Mouse (Mus musculus): Measurements from ENCODE around the gene Cdcp1. TPM values are rescaled to one million over a fixed set of nuclear protein-coding genes. Genes with fewer than 3 reads are reported as not detected.

The Cdcp1 gene
- total RNA-seq, 2 experiments from 2014 or later, result 0.08 TPM

DNA sequence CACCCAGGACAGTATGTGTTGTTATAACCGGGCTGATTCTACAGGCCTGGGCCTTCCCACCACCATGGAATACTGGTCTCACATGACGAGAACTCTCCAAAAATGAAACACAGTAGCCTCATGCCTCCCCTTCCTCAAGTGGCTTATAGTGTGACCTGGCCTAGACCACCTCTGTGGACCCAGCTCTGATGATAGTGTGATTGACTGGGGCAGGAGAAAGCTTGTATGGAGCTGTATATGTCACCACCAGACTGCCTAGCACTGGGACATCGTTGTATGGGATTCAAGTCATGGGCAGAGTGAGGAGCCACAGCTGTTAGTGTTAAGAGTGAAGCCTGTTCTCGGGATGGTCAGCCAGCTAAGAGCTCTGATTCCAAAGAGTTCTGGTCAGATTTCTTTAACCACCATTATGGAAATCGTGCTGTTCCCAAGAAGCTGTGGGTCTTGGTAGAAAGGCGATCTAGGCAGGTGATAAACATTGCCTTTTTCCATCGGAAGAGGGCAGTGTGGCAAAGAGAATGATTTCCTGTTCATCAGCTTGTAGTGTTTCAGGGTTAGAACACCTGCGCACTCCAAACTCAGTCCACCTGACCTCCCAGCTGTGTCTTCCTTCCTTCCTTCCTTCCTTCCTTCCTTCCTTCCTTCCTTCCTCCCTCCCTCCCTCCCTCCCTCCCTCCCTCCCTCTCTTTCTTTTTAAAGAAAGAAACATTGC is 57.6 kb downstream of the Cdcp1 start:
- intact Hi-C loops (cut with DNase I), result loop anchor here (5.0 kb wide), 2 partner anchors 284 to 364 kb away; no protein-coding TSS in a partner anchor
- no peak for DNase-seq (ENCODE audit: low spot score)

- intact Hi-C loops (cut with DNase I), result loop anchor here (5.0 kb wide), 2 partner anchors 285 to 365 kb away; no protein-coding TSS in a partner anchor
- DNase-seq (ENCODE audit: low spot score), result peak; percentile 27
Observed at GRCm38 (mm10) chr9:123157699-123158098, 58.1 kb downstream of the Cdcp1 start.

DNA sequence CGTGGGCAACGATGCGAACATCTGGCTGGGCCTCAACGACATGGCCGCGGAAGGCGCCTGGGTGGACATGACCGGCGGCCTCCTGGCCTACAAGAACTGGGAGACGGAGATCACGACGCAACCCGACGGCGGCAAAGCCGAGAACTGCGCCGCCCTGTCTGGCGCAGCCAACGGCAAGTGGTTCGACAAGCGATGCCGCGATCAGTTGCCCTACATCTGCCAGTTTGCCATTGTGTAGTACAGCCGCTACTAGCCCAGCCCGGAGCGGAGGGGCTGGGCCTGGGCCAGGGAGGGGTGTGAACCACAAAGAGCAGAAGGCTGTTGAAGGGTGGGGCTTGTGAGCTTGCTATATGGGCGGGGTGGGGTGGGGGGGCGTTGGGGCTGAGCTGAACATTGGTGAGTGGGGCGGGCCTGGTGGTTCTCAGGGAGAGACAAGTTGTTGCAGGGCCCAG is 58.9 kb downstream of the Cdcp1 start:
- peak; percentile 66 for DNase-seq (ENCODE audit: low spot score)
- intact Hi-C loops (cut with DNase I), result loop anchor here (5.0 kb wide), 2 partner anchors 285 to 365 kb away; no protein-coding TSS in a partner anchor

DNA sequence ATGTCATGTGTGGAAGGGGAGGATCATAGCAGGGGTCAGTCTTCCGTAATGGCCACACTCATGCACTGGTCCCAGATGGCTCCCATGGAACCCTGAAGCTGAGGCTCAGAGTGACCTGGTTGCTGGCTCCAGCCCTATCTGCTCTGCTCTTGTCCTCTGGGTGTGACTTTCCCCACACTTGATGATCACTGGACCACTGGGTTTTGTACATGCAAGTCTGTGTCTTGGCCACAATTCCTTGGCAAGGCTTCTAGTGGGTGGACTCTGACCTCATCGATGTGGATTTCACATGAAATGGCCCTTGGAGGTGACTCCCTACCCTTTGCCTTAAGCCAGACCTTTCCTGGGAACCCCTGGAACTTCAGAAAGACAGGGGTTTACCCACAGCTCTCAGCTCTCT is 62.7 kb downstream of the Cdcp1 start:
- intact Hi-C loops (cut with DNase I), result no loop called here

DNA sequence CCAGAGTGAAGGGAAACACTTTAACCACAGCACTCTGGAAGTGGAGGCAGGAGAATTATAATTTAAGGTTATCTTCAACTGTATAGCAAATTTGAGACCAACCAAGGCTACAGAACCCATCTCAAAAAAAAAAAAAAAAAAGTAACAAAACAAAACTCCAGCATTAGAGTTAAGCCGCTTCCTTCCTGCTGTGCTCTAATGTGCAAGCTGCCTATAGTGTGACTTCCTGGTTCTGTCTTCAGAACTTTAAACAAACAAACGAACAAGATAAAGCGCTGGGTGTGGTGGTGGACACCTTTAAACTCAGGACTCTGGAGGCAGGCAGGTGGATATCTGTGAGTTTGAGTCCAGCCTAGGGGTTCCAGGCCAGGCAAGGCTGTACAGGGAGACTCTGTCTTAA is 63.8 kb downstream of the Cdcp1 start:
- intact Hi-C loops (cut with DNase I), result no loop called here
- DNase-seq (ENCODE audit: low spot score), result no peak

More for the DNA sequence above, 62.7 kb downstream of the Cdcp1 start:
- DNase-seq (ENCODE audit: low spot score), result peak; percentile 53

DNA sequence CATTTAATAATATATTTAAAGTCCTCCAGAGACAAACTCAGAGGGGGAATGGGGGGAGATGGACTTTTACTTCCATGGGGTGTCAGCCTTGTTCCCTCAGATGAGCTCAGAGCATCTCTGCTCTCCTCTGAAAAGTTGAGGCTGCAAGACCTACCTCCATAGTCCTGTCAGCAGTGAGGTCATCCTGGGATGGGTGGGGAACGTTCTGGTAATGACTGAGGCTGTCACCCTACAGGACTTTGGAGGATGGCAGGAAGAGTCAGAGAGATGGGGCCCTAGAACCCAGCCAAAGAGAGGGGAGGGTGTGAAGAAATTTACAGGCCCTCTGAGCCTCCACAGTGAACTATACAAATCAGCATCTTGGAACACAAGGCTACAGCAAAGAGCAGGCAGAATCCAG is 64.3 kb downstream of the Cdcp1 start:
- intact Hi-C loops (cut with DNase I), result no loop called here
- DNase-seq (ENCODE audit: low spot score), result no peak

GRCm38 (mm10) chr9:123150241-123151020 is 65.4 kb downstream of the Cdcp1 start, which contains the start of gene Clec3b:
Clec3b (plus strand) TSS chr9:123150946.
- peak; percentile 49 for DNase-seq (ENCODE audit: low spot score)
- intact Hi-C loops (cut with DNase I), result no loop called here

DNA sequence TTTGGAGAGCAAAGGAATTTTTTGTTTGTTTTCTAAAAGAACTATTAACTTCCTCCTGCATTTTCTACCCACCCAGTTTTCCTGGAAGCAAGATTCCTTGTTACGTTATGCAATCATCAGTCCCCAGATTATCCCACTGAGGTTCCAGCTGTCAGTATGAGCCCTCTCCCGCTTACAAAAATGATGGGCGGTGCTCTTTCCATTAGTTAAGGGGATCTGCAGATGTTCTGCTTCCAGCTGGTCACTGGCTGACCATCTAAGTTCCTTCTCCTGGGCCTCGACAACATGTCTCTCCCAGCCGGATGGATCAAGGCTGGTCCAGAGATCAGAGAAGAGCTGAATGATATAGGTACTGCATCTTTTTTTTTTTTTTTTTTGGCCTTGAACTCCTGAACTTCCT is 67.4 kb downstream of the Cdcp1 start:
- intact Hi-C loops (cut with DNase I), result no loop called here
- DNase-seq (ENCODE audit: low spot score), result peak; percentile 61

GRCm38 (mm10) chr9:123139887-123140614 is 75.8 kb downstream of the Cdcp1 start:
- DNase-seq (ENCODE audit: low spot score), result no peak
- intact Hi-C loops (cut with DNase I), result no loop called here

DNA sequence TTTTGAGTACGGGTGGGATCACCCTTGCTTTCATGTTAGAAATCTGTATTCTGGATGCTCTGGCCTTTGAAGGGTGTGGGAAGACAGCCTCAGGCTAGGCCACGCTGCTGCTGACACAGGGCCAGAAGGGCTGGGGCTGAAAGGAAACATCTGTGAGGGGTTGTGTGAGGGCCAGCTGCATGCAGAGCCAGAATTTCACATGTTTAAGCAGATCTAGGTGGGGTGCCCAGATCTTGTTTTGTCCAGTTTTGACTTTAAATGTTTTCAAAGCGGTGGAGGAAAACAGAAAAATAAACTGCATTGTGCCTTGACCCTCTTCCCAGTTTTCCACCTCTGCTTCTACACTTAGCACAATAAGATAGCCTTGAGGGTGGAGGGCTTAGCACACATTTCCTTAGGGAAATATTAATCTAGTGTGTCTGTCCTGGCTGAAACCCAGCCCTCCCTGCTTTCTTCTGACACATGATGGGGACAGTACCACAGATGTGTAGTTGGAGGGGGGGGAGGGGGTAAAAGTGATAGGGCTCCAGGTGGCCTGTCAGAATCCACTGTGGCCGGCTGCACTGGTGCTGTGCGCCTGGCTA is 76.9 kb downstream of the Cdcp1 start:
- intact Hi-C loops (cut with DNase I), result no loop called here
- peak; percentile 71 for DNase-seq (ENCODE audit: low spot score)

DNA sequence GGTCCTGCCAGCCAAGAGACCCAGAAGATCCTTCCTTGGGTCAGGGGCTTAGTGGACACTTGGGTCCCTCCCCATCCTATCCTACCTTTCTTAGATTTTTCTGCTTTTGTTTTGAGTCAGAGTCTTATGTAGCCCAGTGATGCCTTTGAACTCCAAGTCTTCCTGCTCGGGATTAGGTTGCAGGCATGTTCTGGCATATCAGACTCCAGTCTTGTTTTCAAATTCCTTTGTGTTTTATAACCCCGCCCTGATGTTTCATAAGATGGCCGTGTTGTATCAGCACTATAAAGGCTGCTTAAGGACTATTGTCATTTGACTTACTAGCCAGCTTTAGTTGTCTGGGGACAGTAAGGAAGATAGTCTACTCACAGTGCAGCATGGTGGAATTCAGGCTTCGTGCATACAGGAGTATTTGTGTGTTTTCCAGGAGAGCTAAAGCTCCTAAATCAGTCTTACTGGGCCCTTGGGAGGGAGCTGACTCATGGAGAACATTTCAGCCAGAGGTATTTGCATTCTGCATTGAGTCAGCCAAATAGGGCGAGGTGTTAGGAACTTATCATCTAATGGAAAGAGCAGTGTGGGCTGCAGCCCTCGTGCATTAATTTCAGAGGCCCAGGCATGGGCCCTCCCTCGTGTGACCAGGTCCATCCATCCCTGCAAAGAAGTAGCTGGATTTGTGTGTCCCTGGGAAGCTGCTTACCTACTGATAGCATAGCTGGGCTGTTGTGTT is 78.7 kb downstream of the Cdcp1 start:
- intact Hi-C loops (cut with DNase I), result no loop called here
- DNase-seq (ENCODE audit: low spot score), result no peak

DNA sequence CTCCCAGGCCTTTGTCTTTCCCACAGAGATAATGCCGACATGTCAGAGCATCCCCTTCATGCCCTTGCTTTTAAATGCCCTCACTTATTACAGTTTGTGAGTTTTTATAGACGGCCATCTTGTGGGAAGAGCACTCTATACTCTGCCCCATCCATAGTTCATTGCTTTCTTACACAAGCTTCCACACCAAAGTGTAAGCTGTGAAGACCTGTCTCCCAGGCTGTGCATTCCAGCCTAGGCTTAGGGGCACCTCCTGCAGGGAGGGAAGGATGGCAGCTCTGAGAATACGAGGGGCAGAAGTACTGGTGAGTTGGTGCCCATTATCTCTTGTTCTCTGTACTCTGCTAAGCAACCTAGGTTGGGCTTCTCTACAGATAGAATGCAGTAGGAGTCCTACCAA is 82.8 kb downstream of the Cdcp1 start:
- intact Hi-C loops (cut with DNase I), result no loop called here

GRCm38 (mm10) chr9:123127663-123128062 is 88.2 kb downstream of the Cdcp1 start:
- DNase-seq (ENCODE audit: low spot score), result no peak
- intact Hi-C loops (cut with DNase I), result no loop called here

More for the DNA sequence above, 82.8 kb downstream of the Cdcp1 start:
- DNase-seq (ENCODE audit: low spot score), result no peak

DNA sequence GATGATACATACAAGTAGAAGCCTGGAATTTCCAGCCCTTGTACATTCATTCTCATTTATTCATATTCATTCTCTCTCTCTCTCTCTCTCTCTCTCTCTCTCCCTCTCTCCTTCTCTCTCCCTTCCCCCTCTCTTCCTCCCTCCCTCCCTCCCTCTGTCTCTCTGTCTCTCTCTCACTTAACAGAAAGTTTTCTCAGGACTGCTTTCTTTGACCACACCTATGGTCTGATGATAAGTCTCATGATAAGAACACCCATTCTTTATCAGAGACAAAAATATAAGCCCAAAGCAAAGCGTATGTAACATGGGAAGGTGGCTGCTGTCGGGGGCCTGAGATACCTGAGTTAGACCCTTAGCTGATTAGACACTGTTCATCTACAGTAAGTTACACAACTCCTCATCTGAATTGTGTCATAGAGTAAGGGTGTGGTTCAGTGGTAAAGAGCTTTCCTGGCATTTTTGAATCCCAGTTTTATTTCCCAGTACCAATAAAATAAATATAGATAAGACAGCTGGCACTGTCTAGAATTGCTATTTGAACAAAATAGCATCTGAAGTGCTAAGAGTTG is 91.3 kb downstream of the Cdcp1 start:
- intact Hi-C loops (cut with DNase I), result no loop called here
- DNase-seq (ENCODE audit: low spot score), result no peak

GRCm38 (mm10) chr9:123123571-123124412 is 92.0 kb downstream of the Cdcp1 start:
- DNase-seq (ENCODE audit: low spot score), result peak; percentile 9
- intact Hi-C loops (cut with DNase I), result no loop called here

DNA sequence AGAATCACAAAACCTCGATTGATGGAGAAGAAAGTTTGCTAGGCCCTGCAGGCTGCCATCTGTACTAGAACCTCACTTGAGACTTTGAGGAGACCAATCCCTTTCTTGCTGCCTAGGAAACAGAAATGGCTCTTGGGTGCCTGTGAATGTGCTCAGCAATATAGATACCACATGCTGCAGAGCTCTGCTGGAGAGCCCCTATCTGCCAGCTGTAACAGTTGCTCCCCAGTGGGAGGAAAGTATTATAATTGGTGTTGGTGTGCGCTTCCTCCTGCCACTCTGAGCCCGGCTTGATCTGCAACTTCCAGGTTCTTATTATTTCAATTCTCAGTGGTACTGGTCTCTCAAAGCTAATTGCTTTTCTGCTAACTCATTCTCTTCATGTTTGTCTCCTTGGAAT is 92.8 kb downstream of the Cdcp1 start:
- DNase-seq (ENCODE audit: low spot score), result no peak
- intact Hi-C loops (cut with DNase I), result no loop called here
